Mouse (Mus musculus) erythroid progenitor cell, adult 5-6 weeks (primary cell): Measurements from ENCODE around the gene Gm3233. TPM values are rescaled to one million over a fixed set of nuclear protein-coding genes. Genes with fewer than 3 reads are reported as not detected.
"Not testable (repeated sequence)": the region's sequence is repeated elsewhere in the genome, so short reads cannot be mapped to it uniquely, and the experiment has no call there.

ENCODE experiments used
- ATAC-seq: replicated peaks from 2 replicates; pipeline ENCODE4 v1.8.0; 2016; ENCODE audit warnings: moderate number of reproducible peaks, mild to moderate bottlenecking, moderate TSS enrichment, inconsistent platforms; ENCODE audit not compliant: poor library complexity, low FRiP score, severe bottlenecking
- total RNA-seq, 2 experiments: library from RNA; stranded (forward) in 1 of 2; stranded (reverse) in 1 of 2; fragments of 150-400 nt in 1 of 2; fragments of 186-747, 209-891 nt in 1 of 2; gene quantifications; 2 replicates each; pipeline versions ENCODE4 v1.2.3 to v1.2.4; 2015 to 2017; ENCODE audit warnings: low replicate concordance in 2 of 2

Gene Gm3233
- not detected in 2 replicates for total RNA-seq (2015; ENCODE audit: low replicate concordance)
- not detected in 2 replicates for total RNA-seq (2017; ENCODE audit: low replicate concordance)

DNA sequence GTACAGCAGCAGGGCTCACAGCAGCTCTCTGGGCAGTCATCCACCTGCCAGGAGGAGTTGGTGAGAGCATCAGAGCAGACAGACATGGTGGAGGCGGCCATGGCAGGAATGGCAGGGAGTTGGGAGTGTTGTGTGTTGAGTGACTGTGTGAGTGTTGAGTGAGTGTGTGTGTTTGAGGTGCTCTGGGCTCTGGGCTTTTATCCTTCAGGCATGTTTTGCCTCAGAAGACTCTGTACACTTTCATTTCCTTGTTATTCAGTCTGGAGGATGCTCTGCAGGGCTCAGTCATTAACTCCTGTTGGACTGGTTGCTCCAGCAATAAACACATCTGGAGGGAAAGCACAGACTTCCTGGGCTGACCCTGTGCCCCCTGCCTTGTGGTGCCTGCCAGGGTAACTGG, at the start of gene Gm3233:
Gm3233 (minus strand) TSS at position 101 of the 400 bp plus-strand sequence.
- not testable (repeated sequence) for ATAC-seq

DNA sequence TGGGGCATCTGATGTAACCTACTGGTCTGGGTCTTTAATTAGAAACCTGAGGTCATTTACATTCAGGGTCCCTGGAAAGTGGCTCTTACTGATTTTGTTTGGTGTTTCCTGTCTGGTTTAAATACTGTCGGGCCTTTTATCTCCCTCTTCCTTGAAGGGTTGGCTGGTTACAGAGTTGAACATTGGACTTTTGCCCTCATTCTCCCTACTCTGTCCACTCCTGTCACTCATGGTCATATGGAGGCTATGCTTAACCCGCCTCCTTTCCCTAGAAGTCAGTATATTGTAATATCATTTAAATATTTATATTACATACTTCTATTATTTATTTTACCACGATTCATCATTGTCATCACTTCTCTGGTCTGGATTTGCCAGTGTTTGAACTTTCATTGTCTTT, 44.6 kb upstream of the Gm3233 start:
- no peak for ATAC-seq

DNA sequence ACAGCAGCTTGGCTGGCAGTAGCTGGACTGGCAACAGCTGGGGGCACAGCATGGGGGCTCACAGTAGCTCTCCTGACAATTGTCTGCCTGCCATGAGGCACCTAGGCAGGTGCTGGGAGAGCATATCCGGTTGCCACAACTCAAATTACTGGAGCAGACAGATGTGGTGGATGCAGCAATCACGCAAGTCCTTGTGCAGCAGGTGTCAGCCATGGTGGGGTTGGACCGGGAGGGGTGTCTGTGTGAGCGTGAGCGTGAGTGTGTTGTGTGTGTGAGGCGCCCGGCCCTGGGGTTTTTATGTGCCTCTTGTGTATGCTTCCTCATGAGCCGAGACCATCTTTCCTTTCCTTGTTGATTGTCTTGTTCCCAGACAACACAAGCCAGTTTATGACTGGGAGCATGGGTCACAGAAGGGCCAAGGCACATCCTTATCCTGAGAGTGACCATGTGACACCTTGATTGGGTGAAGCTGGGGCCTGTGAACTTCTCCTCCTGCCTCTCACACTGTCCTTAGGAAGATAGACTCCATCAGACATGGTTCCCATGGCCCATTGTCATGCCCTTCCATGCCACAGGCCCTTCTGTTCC, 39.5 kb upstream of the Gm3233 start, which contains the start of gene Gm19668:
Gm19668 (minus strand) TSS at position 213 of the 588 bp plus-strand sequence.
- ATAC-seq = no peak

DNA sequence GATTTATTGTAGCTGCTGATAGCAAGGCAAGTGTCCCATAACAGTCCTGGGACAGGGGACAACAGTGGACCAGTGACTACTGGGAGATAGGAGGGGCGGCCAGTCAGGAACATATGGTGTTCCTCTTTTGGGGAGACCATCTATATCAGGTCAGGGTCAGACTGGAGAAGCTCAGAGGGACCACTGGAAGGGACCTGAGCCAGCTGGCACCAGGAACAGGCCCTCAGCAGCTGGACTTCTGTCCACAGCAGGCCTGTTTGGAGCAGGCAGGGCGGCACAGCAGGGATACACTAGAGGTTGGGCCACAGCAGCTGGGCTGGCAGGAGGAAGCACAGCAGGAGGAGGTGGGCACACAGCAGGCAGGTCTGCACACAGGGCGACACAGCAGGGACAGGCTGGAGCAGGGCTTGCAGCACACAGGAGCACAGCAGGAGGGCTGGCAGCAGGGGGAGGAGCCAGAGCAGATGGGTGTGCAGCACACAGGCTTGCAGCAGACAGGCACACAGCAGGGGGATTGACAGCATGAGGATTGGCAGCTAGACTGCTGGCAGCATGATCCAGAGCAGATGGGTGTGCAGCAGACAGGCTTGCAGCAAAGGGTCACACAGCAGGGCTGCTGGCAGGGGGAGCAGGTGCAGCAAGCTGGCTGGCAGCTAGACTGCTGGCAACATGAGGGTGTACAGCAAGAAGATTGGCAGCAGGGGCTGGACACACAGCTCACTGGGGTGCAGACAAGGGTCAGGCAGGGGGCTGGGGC, 38.9 kb upstream of the Gm3233 start:
- ATAC-seq = not testable (repeated sequence)

DNA sequence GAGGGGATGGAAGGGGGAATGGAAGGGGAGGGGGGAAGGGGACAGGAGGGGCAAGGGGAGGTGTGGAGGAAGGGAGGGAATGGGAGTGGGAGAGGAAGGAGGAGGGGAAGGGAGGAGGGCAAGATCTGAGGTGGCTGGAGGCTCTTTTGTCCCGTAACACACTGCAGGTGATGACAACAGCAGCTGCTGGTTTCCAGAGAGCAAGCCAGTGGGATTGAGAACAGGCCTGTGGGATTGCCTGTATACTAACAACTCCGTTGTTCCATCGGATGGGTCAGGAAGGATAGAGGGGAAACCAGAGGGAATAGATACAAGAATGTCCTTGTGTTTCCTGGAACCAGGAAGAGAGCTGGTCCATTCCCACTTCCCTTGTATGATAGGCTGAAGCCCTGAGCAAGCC, 38.2 kb upstream of the Gm3233 start:
- no peak for ATAC-seq

DNA sequence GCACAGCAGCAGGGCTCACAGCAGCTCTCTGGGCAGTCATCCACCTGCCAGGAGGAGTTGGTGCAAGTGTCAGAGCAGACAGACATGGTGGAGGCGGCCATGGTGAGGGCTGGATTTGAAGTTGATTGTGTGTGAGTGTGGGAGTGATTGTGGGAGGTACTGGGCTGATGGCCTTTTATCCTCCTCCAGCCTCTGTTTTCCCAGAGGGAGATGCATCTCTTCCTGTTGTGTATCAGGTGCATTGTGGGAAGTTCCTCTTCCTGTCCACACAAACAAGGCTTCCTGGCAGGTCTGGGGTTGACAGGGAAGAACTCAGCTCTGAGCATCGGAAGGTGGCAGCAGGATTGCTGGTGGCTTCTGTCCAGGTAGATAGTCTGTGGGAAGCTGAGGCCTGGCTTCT, 35.5 kb upstream of the Gm3233 start, which contains the start of gene Gm9639:
Gm9639 (minus strand) TSS at position 101 of the 400 bp plus-strand sequence.
- no peak for ATAC-seq

DNA sequence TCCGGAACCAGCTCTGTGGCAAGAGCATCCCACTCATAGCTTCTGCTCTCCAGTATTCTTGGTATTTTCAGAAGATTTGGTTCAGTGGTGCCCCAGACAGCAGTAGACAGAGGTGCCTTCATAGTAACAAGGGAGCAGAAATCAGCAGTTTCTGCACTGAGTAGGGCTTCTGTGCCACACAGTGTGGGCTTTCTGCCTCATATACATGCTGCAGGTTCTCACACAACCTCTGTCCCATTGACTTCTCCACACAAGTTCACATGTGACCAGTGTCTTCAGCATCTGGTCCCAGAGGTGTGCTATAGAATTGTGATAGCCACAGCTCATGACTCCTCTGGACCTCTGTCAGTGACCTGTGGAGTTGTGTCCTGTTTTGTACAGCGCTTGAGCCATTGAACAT, 29.1 kb upstream of the Gm3233 start:
- no peak for ATAC-seq

DNA sequence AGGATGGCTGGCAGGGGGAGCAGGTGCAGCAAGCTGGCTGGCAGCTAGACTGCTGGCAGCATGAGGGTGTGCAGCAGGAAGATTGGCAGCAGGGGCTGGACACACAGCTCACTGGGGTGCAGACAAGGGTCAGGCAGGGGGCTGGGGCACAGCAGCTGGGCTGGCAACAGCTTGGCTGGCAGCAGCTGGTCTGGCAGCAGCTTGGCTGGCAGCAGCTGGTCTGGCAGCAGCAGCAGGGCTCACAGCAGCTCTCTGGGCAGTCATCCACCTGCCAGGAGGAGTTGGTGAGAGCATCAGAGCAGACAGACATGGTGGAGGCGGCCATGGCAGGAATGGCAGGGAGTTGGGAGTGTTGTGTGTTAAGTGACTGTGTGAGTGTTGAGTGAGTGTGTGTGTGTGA, 28.4 kb upstream of the Gm3233 start, which contains the start of gene Gm7137:
Gm7137 (minus strand) TSS at position 325 of the 400 bp plus-strand sequence.
- ATAC-seq = not testable (repeated sequence)

DNA sequence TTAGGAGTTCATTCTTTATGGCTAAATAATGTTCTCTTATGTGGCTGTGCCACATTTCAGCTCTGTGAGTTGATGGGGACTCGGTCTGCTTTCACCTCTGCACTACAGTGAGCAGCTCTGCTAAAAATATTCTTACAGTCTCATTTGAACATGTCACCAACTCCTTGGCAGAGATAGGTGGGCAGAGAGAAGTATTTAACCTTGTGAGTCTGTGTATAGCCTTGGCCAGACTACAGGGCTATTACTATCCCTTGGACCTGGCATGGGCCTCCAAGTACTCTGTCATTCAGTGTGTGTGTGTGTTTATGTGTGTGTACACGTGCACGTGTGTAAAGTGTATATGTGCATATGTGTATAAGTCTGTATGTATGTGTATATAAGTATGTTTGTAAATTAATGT, 23.9 kb upstream of the Gm3233 start:
- ATAC-seq = not testable (repeated sequence)

DNA sequence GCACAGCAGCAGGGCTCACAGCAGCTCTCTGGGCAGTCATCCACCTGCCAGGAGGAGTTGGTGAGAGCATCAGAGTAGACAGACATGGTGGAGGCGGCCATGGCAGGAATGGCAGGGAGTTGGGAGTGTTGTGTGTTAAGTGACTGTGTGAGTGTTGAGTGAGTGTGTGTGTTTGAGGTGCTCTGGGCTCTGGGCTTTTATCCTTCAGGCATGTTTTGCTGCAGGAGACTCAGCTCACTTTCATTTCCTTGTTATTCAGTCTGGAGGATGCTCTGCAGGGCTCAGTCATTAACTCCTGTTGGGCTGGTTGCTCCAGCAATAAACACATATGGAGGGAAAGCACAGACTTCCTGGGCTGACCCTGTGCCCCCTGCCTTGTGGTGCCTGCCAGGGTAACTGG, 23.0 kb upstream of the Gm3233 start, which contains the start of gene Gm3250:
Gm3250 (minus strand) TSS at position 101 of the 400 bp plus-strand sequence.
- not testable (repeated sequence) for ATAC-seq

DNA sequence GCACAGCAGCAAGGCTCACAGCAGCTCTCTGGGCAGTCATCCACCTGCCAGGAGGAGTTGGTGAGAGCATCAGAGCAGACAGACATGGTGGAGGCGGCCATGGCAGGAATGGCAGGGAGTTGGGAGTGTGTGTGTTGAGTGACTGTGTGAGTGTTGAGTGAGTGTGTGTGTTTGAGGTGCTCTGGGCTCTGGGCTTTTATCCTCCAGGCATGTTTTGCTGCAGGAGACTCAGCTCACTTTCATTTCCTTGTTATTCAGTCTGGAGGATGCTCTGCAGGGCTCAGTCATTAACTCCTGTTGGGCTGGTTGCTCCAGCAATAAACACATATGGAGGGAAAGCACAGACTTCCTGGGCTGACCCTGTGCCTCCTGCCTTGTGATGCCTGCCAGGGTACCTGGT, 17.4 kb upstream of the Gm3233 start, which contains the start of gene Gm7138:
Gm7138 (minus strand) TSS at position 101 of the 400 bp plus-strand sequence.
- ATAC-seq = not testable (repeated sequence)

DNA sequence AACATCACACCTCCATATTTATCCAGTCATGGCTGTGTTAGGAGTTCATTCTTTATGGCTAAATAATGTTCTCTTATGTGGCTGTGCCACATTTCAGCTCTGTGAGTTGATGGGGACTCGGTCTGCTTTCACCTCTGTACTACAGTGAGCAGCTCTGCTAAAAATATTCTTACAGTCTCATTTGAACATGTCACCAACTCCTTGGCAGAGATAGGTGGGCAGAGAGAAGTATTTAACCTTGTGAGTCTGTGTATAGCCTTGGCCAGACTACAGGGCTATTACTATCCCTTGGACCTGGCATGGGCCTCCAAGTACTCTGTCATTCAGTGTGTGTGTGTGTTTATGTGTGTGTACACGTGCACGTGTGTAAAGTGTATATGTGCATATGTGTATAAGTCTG, 12.7 kb upstream of the Gm3233 start:
- ATAC-seq = not testable (repeated sequence)

DNA sequence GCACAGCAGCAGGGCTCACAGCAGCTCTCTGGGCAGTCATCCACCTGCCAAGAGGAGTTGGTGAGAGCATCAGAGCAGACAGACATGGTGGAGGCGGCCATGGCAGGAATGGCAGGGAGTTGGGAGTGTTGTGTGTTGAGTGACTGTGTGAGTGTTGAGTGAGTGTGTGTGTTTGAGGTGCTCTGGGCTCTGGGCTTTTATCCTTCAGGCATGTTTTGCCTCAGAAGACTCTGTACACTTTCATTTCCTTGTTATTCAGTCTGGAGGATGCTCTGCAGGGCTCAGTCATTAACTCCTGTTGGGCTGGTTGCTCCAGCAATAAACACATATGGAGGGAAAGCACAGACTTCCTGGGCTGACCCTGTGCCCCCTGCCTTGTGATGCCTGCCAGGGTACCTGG, 11.7 kb upstream of the Gm3233 start, which contains the start of gene Gm3238:
Gm3238 (minus strand) TSS at position 101 of the 400 bp plus-strand sequence.
- ATAC-seq = not testable (repeated sequence)

DNA sequence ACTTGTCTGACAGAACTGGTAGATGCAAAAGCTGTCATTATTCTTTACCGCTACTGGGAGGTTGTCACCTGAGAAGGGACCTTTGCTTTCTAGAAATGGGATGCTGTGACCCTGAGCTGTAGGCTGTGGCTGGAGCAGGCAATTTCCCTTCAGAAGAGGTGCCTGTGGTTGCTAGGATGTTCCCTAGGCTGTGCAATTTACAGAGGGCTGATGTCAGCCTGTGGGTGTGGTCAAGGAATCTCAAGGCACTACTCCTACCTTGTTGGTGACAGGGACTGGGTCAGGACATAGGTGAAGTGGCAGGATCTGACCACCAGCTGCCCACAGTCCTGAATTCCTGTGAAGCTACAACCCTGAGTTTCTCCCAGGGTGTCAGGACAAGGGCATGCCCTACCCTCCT, 10.2 kb upstream of the Gm3233 start:
- no peak for ATAC-seq

DNA sequence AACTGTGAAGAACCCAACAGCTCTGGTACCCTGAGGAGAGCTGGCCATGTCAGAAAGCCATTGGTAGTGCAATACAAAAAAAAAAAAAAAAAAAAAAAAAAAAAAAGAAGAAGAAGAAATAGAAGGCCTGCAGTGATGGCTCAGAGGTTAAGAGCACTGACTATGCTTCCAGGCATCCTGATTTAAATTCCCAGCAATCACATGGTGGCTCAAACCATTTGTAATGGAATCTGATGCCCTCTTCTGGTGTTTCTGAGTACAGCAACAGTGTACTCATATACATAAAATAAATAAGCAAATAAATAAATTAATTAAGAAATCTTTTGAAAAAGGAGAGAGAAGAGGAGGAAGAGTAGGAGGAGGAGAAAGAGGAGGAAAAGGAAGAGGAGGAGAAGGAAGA, 6.0 kb downstream of the Gm3233 start:
- ATAC-seq = no peak

DNA sequence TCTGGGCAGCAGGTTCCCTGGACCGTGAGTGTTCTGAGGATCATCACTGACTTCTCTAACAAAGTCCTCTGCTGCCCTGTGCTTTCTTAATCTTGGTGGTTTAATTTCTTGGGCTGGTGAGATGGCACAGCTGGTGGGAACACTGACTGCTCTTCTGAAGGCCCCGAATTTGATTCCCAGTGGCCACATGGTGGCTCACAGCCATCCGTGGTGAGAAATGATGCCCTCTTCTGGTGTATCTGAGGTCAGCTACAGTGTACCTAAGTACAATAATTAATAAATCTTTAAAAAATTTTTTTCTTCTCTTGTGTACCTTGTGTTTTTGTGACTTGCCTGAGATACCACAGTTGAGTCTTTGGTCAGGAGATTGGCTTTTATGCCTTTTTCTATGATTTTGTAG, 7.2 kb downstream of the Gm3233 start:
- not testable (repeated sequence) for ATAC-seq

DNA sequence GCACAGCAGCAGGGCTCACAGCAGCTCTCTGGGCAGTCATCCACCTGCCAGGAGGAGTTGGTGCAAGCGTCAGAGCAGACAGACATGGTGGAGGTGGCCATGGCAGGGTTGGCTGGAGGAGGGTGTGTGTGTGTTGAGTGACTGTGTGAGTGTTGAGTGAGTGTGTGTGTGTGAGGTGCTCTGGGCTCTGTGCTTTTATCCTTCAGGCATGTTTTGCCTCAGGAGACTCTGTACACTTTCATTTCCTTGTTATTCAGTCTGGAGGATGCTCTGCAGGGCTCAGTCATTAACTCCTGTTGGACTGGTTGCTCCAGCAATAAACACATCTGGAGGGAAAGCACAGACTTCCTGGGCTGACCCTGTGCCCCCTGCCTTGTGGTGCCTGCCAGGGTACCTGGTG, 8.2 kb downstream of the Gm3233 start, which contains the start of gene Gm9736:
Gm9736 (minus strand) TSS at position 101 of the 400 bp plus-strand sequence.
- not testable (repeated sequence) for ATAC-seq

DNA sequence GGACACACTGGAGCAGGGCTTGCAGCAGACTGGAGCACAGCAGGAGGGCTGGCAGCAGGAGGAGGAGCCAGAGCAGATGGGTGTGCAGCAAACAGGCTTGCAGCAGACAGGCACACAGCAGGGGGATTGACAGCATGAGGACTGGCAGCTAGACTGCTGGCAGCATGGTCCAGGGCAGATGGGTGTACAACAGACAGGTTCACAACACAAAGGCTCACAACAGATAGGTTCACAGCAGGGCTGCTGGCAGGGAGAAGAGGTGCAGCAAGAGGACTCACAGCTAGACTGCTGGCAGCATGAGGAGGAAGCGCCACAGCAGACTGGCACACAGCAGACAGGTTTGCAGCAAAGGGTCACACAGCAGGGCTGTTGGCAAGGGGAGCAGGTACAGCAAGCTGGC, 8.8 kb downstream of the Gm3233 start:
- ATAC-seq = not testable (repeated sequence)

DNA sequence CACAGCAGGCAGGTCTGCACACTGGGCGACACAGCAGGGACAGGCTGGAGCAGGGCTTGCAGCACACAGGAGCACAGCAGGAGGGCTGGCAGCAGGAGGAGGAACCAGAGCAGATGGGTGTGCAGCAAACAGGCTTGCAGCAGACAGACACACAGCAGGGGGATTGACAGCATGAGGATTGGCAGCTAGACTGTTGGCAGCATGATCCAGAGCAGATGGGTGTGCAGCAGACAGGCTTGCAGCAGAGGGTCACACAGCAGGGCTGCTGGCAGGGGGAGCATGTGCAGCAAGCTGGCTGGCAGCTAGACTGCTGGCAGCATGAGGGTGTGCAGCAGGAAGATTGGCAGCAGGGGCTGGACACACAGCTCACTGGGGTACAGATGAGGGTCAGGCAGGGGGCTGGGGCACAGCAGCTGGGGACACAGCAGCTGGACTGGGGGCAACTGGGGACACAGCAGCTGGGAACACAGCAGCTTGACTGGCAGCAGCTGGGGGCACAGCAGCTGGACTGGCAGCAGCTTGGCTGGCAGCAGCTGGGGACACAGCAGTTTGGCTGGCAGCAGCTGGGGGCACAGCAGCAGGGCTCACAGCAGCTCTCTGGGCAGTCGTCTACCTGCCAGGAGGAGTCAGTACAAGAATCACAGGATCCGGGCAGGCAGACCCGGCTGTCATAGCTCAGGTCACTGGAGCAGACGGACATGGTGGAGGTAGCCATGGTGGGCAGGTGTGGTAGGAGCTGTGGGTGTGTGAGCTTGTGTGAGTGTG, 17.4 kb downstream of the Gm3233 start, which contains the start of gene Gm18596:
Gm18596 (minus strand) TSS at position 715 of the 765 bp plus-strand sequence.
- ATAC-seq = not testable (repeated sequence)

DNA sequence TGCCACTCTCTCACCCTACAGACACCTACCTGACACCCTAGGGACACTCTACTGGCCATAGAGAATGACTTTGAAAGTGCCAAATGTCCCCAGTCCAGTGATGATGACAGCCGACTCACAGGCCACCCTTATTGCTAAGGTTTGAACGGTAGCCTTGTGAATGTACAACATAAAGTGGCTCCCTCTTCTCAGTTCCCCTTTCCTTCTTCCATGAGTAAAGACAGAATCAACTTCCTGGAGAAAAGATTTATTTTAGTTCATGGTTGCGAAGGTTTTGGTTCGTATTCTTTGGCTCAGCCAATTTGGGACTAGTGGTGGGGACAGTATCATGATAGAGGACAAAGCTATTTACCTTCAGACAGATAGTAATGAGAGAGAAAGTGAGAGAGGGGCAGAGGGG, 20.6 kb downstream of the Gm3233 start:
- no peak for ATAC-seq
